Mouse (Mus musculus) cerebellum, adult 11 months (tissue): ENCODE results near the gene Borcs5.

Source experiments
- DNase-seq: peaks from one replicate; pipeline ENCODE4 v3.0.0; 2022

The Borcs5 gene

DNA sequence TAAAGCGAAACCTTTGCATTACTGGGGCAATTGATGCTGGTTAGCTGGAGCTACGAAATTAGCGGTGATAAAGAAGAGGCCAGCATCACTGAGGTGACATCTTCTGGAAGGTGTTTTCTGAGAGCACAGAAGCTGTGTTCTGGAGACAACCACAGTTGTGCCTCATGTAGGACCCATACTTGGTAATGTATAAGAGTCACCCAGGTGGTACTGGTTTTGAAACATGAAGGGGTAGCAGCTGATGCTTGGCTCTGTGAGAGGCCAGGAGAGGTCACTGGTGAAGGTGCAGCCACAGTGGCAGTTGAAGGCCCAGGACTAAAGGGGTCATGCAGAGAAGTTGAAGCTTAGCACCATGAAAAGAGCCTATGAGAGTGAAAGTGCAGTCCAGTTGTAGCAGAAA lies at the start of gene Borcs5:
TSS of gene Borcs5 (plus strand) at position 301 of the 400 bp plus-strand sequence.
- DNase-seq, result no peak

- DNase-seq, result no peak
Observed at GRCm38 (mm10) chr6:134591614-134592013, 47.7 kb upstream of the Borcs5 start.

GRCm38 (mm10) chr6:134594569-134595442 lies 44.5 kb upstream of the Borcs5 start:
- no peak for DNase-seq

GRCm38 (mm10) chr6:134597651-134598229 lies 41.6 kb upstream of the Borcs5 start:
- DNase-seq, result no peak

- no peak for DNase-seq
Observed at GRCm38 (mm10) chr6:134599239-134599638, 40.1 kb upstream of the Borcs5 start.

DNA sequence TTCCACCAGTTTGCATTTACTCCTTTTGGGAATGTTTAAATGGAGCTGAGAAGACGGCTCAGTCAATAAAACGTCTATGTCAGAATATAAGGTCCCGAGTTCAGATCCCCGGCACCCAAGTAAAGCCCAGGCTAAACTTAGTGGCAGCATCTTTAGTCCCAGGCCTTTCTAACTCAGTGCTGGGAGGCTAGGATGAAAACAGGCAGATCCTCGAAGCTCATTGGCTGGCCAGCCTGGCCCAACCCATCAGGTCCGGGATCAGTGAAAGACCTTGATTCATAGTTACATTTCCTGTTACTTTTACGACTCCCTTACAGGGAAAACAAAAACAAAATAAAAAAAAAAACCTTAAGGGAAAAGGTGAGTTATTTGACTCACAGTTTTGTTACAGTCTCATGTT lies 38.2 kb upstream of the Borcs5 start:
- DNase-seq, result no peak

GRCm38 (mm10) chr6:134601766-134602165 lies 37.5 kb upstream of the Borcs5 start:
- no peak for DNase-seq

- DNase-seq, result no peak
Observed at GRCm38 (mm10) chr6:134602371-134603003, 36.8 kb upstream of the Borcs5 start.

- DNase-seq, result no peak
Observed at GRCm38 (mm10) chr6:134605196-134605595, 34.1 kb upstream of the Borcs5 start.

DNA sequence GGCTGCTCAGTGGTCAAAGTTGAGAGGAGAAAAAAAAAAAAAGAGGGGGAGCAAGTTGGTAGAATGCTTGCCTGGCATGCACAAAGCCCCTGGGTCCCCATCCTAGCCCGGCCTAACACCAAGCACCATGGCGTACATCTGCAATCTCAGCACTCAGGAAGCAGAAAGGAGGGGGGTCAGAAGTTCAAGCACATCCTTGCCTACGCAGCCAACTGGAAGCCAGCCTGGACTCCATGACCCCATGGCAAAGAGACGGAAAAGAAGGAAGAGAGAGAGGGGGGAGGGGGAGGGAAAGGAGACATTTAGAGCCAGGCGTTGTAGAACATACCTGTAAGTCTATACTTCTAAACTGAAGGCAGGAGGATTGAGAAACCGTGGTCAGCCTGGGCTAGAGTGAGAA lies 32.8 kb upstream of the Borcs5 start:
- no peak for DNase-seq

GRCm38 (mm10) chr6:134606949-134607746 lies 32.2 kb upstream of the Borcs5 start:
- no peak for DNase-seq

- no peak for DNase-seq
Observed at GRCm38 (mm10) chr6:134610380-134610779, 28.9 kb upstream of the Borcs5 start.

GRCm38 (mm10) chr6:134611896-134612295 lies 27.4 kb upstream of the Borcs5 start:
- DNase-seq, result no peak

GRCm38 (mm10) chr6:134614322-134614721 lies 25.0 kb upstream of the Borcs5 start:
- DNase-seq, result no peak

GRCm38 (mm10) chr6:134614723-134615648 lies 24.3 kb upstream of the Borcs5 start:
- peak; percentile 83 for DNase-seq

DNA sequence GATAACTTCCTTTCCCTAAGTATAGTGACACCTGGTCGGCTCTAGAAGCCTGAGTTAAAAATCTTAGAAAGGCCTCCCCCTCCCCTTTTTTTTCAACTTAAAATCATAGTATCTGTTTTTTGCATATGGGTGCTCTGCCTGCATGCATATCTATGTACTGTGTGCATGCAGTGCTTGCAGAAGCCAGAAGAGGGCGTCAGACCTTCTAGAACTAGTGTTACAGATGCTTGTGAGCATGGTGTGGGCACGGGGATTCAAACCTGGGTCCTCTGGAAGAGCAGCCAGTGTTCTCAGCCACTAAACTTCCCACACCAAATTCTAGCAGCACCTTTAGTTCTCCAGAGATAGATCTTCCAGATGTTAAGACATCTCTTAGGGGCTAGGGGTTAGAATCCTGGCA lies 21.7 kb upstream of the Borcs5 start:
- DNase-seq, result no peak

- DNase-seq, result no peak
Observed at GRCm38 (mm10) chr6:134620129-134620528, 19.2 kb upstream of the Borcs5 start.

DNA sequence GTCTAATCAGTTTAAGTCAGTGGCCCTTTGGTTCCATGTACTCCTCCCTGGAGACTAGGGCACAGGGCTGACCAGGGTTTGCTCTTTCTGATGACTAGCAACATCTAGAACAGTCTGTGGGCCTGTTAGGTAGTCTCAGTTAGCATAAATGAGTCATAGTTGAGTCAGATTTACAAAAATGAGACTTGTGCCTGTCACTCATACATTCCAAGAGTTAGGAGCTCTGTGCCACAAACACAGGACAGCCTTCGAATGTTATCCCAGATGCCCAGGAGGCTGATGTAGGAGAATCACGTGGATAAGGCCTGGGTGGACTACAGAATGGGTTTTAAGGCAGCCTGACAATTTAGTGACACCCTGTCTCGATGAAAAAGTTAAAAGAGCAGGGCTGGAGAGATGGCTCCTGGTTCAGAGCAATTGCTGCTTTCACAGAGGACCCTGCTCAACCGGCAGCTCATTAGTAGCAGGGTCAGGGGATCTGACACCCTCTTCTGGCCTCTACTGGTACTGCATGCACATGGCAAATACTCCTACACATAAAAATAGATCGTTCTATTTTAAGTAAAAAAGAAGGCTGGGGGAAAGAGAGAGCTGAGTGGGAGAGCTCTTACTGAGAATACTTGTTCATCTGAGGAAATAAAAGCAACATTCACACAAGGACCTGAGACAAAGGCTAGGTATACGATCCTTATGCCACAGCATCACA lies 18.3 kb upstream of the Borcs5 start:
- no peak for DNase-seq

DNA sequence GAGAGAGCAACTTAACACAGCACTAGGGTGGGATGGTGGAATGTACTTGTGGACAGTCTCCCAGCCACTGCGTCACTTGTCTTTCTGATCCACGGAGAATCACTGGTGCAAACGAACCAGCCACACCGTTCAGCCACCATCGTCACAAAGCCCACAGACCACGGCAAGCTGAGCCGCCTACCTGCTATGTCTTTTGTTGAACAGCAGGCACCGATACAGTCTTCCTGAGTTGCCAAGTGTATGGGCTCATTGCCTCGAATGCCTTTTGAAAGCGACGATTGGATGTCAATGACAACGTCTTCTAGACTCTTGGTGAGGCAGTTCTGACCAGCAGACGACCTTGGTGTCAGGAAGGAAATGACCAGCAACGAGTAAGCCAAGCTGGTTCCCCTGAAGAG lies 17.8 kb upstream of the Borcs5 start:
- no peak for DNase-seq

DNA sequence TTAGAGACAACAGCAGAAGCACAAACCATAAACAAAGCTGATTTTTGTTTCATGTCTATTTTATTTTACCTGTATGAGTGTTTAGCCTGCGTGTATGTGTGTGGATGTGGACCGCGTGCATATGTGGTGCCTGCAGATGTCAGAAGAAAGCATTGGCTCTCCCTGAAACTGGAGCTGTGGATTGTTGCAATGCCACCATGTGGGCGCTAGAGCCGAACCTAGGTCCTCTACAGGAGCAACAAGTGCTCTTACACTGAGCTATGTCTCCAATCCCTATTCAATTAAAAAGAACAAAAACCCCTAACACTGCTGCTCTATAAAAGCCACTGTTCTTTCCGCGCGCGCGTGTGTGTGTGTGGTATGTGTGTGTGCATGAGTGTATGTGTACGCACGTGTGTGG lies 13.9 kb upstream of the Borcs5 start:
- DNase-seq, result no peak

- no peak for DNase-seq
Observed at GRCm38 (mm10) chr6:134626564-134626963, 12.7 kb upstream of the Borcs5 start.
